Mouse (Mus musculus): ENCODE results near the gene Fat1.
"Not testable (repeated sequence)": the region's sequence is repeated elsewhere in the genome, so short reads cannot be mapped to it uniquely, and the experiment has no call there.

Gene Fat1

GRCm38 (mm10) chr8:45064197-45064869 is 129.1 kb downstream of the Fat1 start:
- no peak for DNase-seq (ENCODE audit: low spot score in 2 of 2)

- not testable (repeated sequence) for DNase-seq (ENCODE audit: low spot score in 2 of 2)
Observed at GRCm38 (mm10) chr8:45065391-45065790, 130.1 kb downstream of the Fat1 start.

- DNase-seq (ENCODE audit: low spot score in 2 of 2), result peak; percentile 77 to 95
Observed at GRCm38 (mm10) chr8:45068759-45069386, 133.6 kb downstream of the Fat1 start, which contains the start of gene Mtnr1a. Gene Mtnr1a, plus strand, starts transcription at chr8:45069137.

GRCm38 (mm10) chr8:45070949-45071348 is 135.7 kb downstream of the Fat1 start:
- DNase-seq (ENCODE audit: low spot score in 2 of 2), result no peak

- no peak for DNase-seq (ENCODE audit: low spot score in 2 of 2)
Observed at GRCm38 (mm10) chr8:45080850-45081249, 145.6 kb downstream of the Fat1 start.

GRCm38 (mm10) chr8:45093599-45093998 is 158.4 kb downstream of the Fat1 start:
- no peak for DNase-seq (ENCODE audit: low spot score in 2 of 2)

Data from urinary bladder, postnatal 4 days (tissue).